Mouse (Mus musculus) limb, embryonic 15.5 days (tissue): ENCODE measurements around the gene Rpe. TPM values are rescaled to one million over a fixed set of nuclear protein-coding genes. Genes with fewer than 3 reads are reported as not detected.

ENCODE experiments used
- ATAC-seq: fragments of 200-750 bp; cut with Nextera tagmentation; 2 replicates; pipeline ENCODE4 v1.8.0; 2017; ENCODE audit warnings: low read depth, moderate TSS enrichment; ENCODE audit not compliant: insufficient number of reproducible peaks, low FRiP score, low TSS enrichment
- H3K27ac ChIP-seq: fragments of 300-500 bp; sonication (generic); 2 replicates; pipeline ENCODE4 v1.5.1; 2015; ENCODE audit warnings: moderate library complexity, mild to moderate bottlenecking, inconsistent platforms
- H3K27me3 ChIP-seq: fragments of 300-500 bp; sonication (generic); 2 replicates; pipeline ENCODE4 v1.6.1; 2015; ENCODE audit warnings: inconsistent platforms
- H3K36me3 ChIP-seq: fragments of 300-500 bp; sonication (generic); 2 replicates; pipeline ENCODE4 v1.6.1; 2015; ENCODE audit warnings: inconsistent platforms
- H3K4me1 ChIP-seq: fragments of 300-500 bp; sonication (generic); 2 replicates; pipeline ENCODE4 v1.6.1; 2015; ENCODE audit warnings: inconsistent platforms
- H3K4me2 ChIP-seq: fragments of 300-500 bp; sonication (generic); 2 replicates; pipeline ENCODE4 v1.6.1; 2015; ENCODE audit warnings: mild to moderate bottlenecking, inconsistent platforms
- H3K4me3 ChIP-seq: fragments of 300-500 bp; sonication (generic); 2 replicates; pipeline ENCODE4 v1.5.1; 2015; ENCODE audit warnings: mild to moderate bottlenecking, inconsistent platforms
- H3K9ac ChIP-seq: fragments of 300-500 bp; sonication (generic); 2 replicates; pipeline ENCODE4 v1.6.1; 2015; ENCODE audit warnings: inconsistent platforms
- H3K9me3 ChIP-seq: fragments of 300-500 bp; sonication (generic); 2 replicates; pipeline ENCODE4 v1.6.1; 2016; ENCODE audit warnings: inconsistent platforms
- WGBS: fragments of 180-500 bp; shearing (Covaris S2); methylation state at CpG from one replicate; pipeline ENCODE4 v1.1.7; 2015; 5-methylcytosine and 5-hydroxymethylcytosine counted together
- polyA plus RNA-seq: library from polyadenylated mRNA; unstranded; fragments of >200 nt; fragmentation: Nextera tagmentation; extraction: Ambion mirVana; gene quantifications from 2 replicates; pipeline ENCODE4 v1.2.1, GENCODE M21; 2015

Gene Rpe
- 40.4 and 45.9 TPM in 2 replicates for polyA plus RNA-seq

GRCm38 (mm10) chr1:66700693-66701575, at the start of gene Rpe:
Rpe (plus strand) TSS chr1:66700831.
- H3K9ac ChIP-seq = peak within 1 kb of the TSS; percentile 80
- peaks cover 5% of the 10 kb centered on the region; the same call in 1 of the 2 replicates for H3K4me1 ChIP-seq
- H3K4me3 ChIP-seq = peak within 1 kb of the TSS; percentile 89
- H3K4me2 ChIP-seq = peak within 1 kb of the TSS; percentile 55
- H3K9me3 ChIP-seq = no peaks in the 10 kb centered on the region
- no peaks in the 10 kb centered on the region for H3K27me3 ChIP-seq
- WGBS = under 1% methylated on average over 73 of the region's 73 CpGs
- no peaks in the 10 kb centered on the region for H3K36me3 ChIP-seq
- peak within 1 kb of the TSS; percentile 82 for H3K27ac ChIP-seq
- ATAC-seq = peak; percentile 99

- H3K4me3 ChIP-seq = no peak overlapping the region
- H3K9ac ChIP-seq = no peak overlapping the region
- no peaks in the 10 kb centered on the region for H3K9me3 ChIP-seq
- WGBS = 61% methylated on average over 4 of the region's 4 CpGs
- no peak for ATAC-seq
- no peak overlapping the region for H3K4me2 ChIP-seq
- peaks cover 3% of the 10 kb centered on the region; the same call in 1 of the 2 replicates for H3K4me1 ChIP-seq
- no peaks in the 10 kb centered on the region for H3K27me3 ChIP-seq
- H3K36me3 ChIP-seq = no peaks in the 10 kb centered on the region
- no peak overlapping the region for H3K27ac ChIP-seq
Measured at GRCm38 (mm10) chr1:66655119-66655746, 45.4 kb upstream of the Rpe start.

GRCm38 (mm10) chr1:66655747-66656119, 44.9 kb upstream of the Rpe start:
- Histone ChIP-seq H3K4me2 (no peak overlapping the region), H3K9me3 (no peaks in the 10 kb centered on the region), H3K27me3 (no peaks in the 10 kb centered on the region), H3K4me1 (peaks cover 3% of the 10 kb centered on the region; the same call in 1 of the 2 replicates), H3K9ac (no peak overlapping the region), H3K4me3 (no peak overlapping the region), H3K27ac (no peak overlapping the region), H3K36me3 (no peaks in the 10 kb centered on the region)
- ATAC-seq = no peak

GRCm38 (mm10) chr1:66671475-66671874, 29.2 kb upstream of the Rpe start:
- Histone ChIP-seq H3K9me3 (no peaks in the 10 kb centered on the region), H3K9ac (no peak overlapping the region), H3K27ac (no peak overlapping the region), H3K27me3 (no peaks in the 10 kb centered on the region), H3K4me3 (no peak overlapping the region), H3K36me3 (no peaks in the 10 kb centered on the region), H3K4me2 (no peak overlapping the region), H3K4me1 (no peaks in the 10 kb centered on the region)
- no peak for ATAC-seq
- WGBS = 76% methylated on average over 7 of the region's 7 CpGs

- H3K27ac ChIP-seq = no peak overlapping the region
- no peaks in the 10 kb centered on the region for H3K9me3 ChIP-seq
- H3K9ac ChIP-seq = no peak overlapping the region
- no peak for ATAC-seq
- H3K4me2 ChIP-seq = no peak overlapping the region
- no peaks in the 10 kb centered on the region for H3K36me3 ChIP-seq
- H3K4me3 ChIP-seq = no peak overlapping the region
- no peaks in the 10 kb centered on the region for H3K27me3 ChIP-seq
- H3K4me1 ChIP-seq = no peaks in the 10 kb centered on the region
- 77% methylated on average over 7 of the region's 7 CpGs for WGBS
Measured at GRCm38 (mm10) chr1:66672812-66673211, 27.8 kb upstream of the Rpe start.

- Histone ChIP-seq H3K27ac (no peak overlapping the region), H3K27me3 (no peaks in the 10 kb centered on the region), H3K4me1 (no peaks in the 10 kb centered on the region), H3K9me3 (no peaks in the 10 kb centered on the region), H3K4me2 (no peak overlapping the region), H3K9ac (no peak overlapping the region), H3K36me3 (no peaks in the 10 kb centered on the region), H3K4me3 (no peak overlapping the region)
- ATAC-seq = no peak
- 78% methylated on average over 14 of the region's 14 CpGs for WGBS
Measured at GRCm38 (mm10) chr1:66677928-66678327, 22.7 kb upstream of the Rpe start.

GRCm38 (mm10) chr1:66678662-66679061, 22.0 kb upstream of the Rpe start:
- ATAC-seq = no peak
- Histone ChIP-seq H3K9me3 (no peaks in the 10 kb centered on the region), H3K36me3 (no peaks in the 10 kb centered on the region), H3K9ac (no peak overlapping the region), H3K4me3 (no peak overlapping the region), H3K4me1 (no peaks in the 10 kb centered on the region), H3K27me3 (no peaks in the 10 kb centered on the region), H3K4me2 (no peak overlapping the region), H3K27ac (no peak overlapping the region)
- WGBS = 29% methylated on average over 2 of the region's 2 CpGs

- H3K27me3 ChIP-seq = no peaks in the 10 kb centered on the region
- no peak overlapping the region for H3K4me3 ChIP-seq
- H3K9me3 ChIP-seq = no peaks in the 10 kb centered on the region
- WGBS = 81% methylated on average over 5 of the region's 5 CpGs
- no peaks in the 10 kb centered on the region for H3K4me1 ChIP-seq
- H3K4me2 ChIP-seq = no peak overlapping the region
- H3K36me3 ChIP-seq = no peaks in the 10 kb centered on the region
- H3K9ac ChIP-seq = no peak overlapping the region
- ATAC-seq = no peak
- no peak overlapping the region for H3K27ac ChIP-seq
Measured at GRCm38 (mm10) chr1:66682974-66683373, 17.7 kb upstream of the Rpe start.

- Histone ChIP-seq H3K27me3 (no peaks in the 10 kb centered on the region), H3K27ac (no peak overlapping the region), H3K4me2 (no peak overlapping the region), H3K9ac (no peak overlapping the region), H3K9me3 (no peaks in the 10 kb centered on the region), H3K36me3 (no peaks in the 10 kb centered on the region), H3K4me3 (no peak overlapping the region), H3K4me1 (no peaks in the 10 kb centered on the region)
- no peak for ATAC-seq
- 65% methylated on average over 3 of the region's 3 CpGs for WGBS
Measured at GRCm38 (mm10) chr1:66691772-66692171, 8.9 kb upstream of the Rpe start.

- Histone ChIP-seq H3K4me1 (no peaks in the 10 kb centered on the region), H3K9ac (no peak overlapping the region), H3K4me3 (no peak overlapping the region), H3K9me3 (no peaks in the 10 kb centered on the region), H3K4me2 (no peak overlapping the region), H3K27ac (no peak overlapping the region), H3K36me3 (no peaks in the 10 kb centered on the region), H3K27me3 (no peaks in the 10 kb centered on the region)
- WGBS = 68% methylated on average over 1 of the region's 1 CpGs
- ATAC-seq = no peak
Measured at GRCm38 (mm10) chr1:66692308-66692707, 8.3 kb upstream of the Rpe start.

- no peak for ATAC-seq
- H3K27me3 ChIP-seq = no peaks in the 10 kb centered on the region
- H3K4me3 ChIP-seq = no peak overlapping the region
- H3K4me1 ChIP-seq = no peaks in the 10 kb centered on the region
- no peak overlapping the region for H3K4me2 ChIP-seq
- H3K9ac ChIP-seq = no peak overlapping the region
- no peaks in the 10 kb centered on the region for H3K9me3 ChIP-seq
- no peaks in the 10 kb centered on the region for H3K36me3 ChIP-seq
- H3K27ac ChIP-seq = no peak overlapping the region
- WGBS = 80% methylated on average over 8 of the region's 8 CpGs
Measured at GRCm38 (mm10) chr1:66692780-66693392, 7.7 kb upstream of the Rpe start.

GRCm38 (mm10) chr1:66694266-66694665, 6.4 kb upstream of the Rpe start:
- Histone ChIP-seq H3K4me3 (no peak overlapping the region), H3K9ac (no peak overlapping the region), H3K27ac (no peak overlapping the region), H3K4me1 (no peaks in the 10 kb centered on the region), H3K27me3 (no peaks in the 10 kb centered on the region), H3K4me2 (no peak overlapping the region), H3K36me3 (no peaks in the 10 kb centered on the region), H3K9me3 (no peaks in the 10 kb centered on the region)
- WGBS = 65% methylated on average over 5 of the region's 5 CpGs
- ATAC-seq = no peak
